Mouse (Mus musculus) CH12.LX (cell line): Measurements from ENCODE around the gene Agk.

Experiments
- CHD2 ChIP-seq: IDR thresholded peaks from 2 replicates; pipeline ENCODE4 v1.6.1; 2011; ENCODE audit warnings: low read length, improper control_type of control experiment
- EP300 ChIP-seq: IDR thresholded peaks from 2 replicates; pipeline ENCODE4 v1.6.1; 2011; ENCODE audit warnings: low read length, improper control_type of control experiment
- POLR2A ChIP-seq: IDR thresholded peaks from 2 replicates; pipeline ENCODE4 v1.6.1; 2011; ENCODE audit warnings: low read depth, mild to moderate bottlenecking, improper control_type of control experiment, low read length
- SMC3 ChIP-seq: IDR thresholded peaks from 2 replicates; pipeline ENCODE4 v1.6.1; 2011; ENCODE audit warnings: low read depth, low read length, improper control_type of control experiment

DNA sequence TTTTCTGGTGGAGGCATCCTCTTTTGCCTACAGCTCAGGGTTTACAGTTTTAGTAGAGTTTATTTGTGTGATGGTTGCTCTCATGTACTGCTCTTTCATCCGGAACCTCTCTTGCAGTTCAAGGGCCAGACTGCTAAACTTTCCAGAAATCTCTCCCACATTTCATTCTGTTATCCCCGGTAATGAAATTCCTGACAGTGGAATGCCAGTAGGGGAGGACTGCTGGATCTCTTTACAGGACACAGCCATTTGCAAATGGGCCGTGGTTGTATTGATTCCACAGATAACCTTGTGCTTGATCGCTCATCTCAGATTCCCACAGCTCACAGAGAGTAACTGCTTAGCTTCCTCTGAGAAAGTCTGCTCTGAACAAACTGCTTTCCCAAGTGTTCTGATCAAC, 56.9 kb downstream of the Agk start:
- TF ChIP-seq POLR2A (no peak), CHD2 (no peak), EP300 (no peak), SMC3 (no peak)
